Mouse (Mus musculus) brain, embryonic 18.5 days (tissue): ENCODE results near the gene Olfr1495.
"Not testable (repeated sequence)": the region's sequence is repeated elsewhere in the genome, so short reads cannot be mapped to it uniquely, and the experiment has no call there.

Experiments
- DNase-seq: peaks from one replicate; pipeline ENCODE4 v3.0.0-alpha.2; 2012; ENCODE audit warnings: low read depth, low spot score

Gene Olfr1495

GRCm38 (mm10) chr19:13764306-13764705 is at the start of gene Olfr1495:
Olfr1495 (plus strand) TSS chr19:13764606.
- DNase-seq = no peak

DNA sequence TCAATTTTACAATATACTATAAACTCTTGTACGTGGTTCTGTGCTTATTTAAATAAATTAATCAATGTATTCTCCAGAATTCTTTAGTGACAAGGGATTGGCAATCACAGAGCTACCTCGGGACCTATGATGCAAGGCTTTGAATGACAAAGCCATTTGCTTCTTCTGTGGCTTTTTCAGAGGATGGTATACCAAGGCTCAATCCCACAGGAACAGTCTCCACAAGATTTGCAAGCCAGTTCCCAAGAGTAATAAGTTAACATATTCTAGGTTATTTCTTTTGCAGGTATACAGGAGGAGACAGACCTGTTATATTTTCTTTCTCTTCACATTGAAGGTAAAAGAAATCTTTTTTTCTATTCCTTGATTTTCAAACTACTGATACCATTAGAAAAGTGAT is 41.4 kb upstream of the Olfr1495 start, which contains the start of gene Olfr1493-ps1:
TSS of gene Olfr1493-ps1 (plus strand) at position 301 of the 400 bp plus-strand sequence.
- DNase-seq = no peak

GRCm38 (mm10) chr19:13739428-13739827 is 25.0 kb upstream of the Olfr1495 start, which contains the start of gene Olfr1494:
Olfr1494 (plus strand) TSS chr19:13739728.
- DNase-seq = no peak

DNA sequence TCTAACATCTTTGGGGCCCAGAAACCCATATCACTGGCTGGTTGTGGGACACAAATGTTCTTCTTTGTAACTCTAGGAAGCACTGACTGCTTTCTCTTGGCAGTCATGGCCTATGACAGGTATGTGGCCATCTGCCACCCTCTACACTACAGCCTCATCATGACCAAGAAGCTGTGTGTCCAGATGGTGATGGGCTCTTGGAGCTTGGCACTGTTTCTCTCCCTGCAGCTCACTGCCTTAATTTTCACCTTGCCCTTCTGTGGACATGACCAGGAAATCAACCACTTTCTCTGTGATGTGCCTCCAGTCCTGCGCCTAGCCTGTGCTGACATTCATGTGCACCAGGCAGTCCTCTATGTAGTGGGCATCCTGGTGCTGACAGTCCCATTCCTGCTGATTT is 15.0 kb upstream of the Olfr1495 start:
- DNase-seq = no peak

GRCm38 (mm10) chr19:13768565-13769276 is 4.3 kb downstream of the Olfr1495 start:
- DNase-seq = no peak

DNA sequence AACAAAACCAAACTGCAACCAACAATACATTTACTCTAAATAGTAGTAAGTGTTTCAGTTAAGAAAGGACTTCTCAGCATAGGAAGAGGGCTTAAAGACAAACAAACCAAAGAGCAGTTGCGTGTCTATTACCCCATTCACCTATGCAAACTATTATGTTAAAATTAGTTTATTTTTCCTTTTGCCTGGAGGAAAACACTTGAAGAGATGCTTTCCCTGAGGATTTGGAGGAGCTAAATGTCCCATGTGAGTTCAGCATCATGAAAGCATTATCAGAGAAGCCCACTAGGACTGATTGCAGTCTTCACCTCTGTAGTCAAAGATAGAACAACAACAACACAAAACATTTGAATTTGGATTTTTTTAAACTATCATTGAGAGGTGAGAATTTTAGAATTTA is 13.2 kb downstream of the Olfr1495 start, which contains the start of gene Olfr1496:
TSS of gene Olfr1496 (plus strand) at position 301 of the 400 bp plus-strand sequence.
- DNase-seq = no peak

DNA sequence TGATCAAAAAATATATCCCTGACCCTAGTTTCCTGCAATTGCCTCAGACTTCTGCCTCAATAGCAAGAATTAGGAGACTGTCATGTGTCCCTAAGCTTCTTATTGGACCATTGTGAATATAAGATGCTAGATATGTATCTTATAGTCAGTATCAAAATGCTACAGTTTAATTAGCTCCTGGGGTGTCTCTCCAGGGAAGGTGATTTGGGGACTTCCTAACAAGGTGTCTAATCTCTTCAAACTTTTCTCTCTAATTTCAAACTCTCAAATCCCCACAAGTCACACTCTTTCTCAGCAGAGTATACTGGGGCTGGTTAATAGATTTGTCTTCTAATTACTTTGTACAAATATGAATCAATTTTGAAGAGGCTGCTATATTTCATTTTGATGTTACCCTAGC is 33.7 kb downstream of the Olfr1495 start, which contains the start of gene Olfr1497:
TSS of gene Olfr1497 (minus strand) at position 101 of the 400 bp plus-strand sequence.
- no peak for DNase-seq

- not testable (repeated sequence) for DNase-seq
Observed at GRCm38 (mm10) chr19:13805486-13805885, 41.1 kb downstream of the Olfr1495 start.

DNA sequence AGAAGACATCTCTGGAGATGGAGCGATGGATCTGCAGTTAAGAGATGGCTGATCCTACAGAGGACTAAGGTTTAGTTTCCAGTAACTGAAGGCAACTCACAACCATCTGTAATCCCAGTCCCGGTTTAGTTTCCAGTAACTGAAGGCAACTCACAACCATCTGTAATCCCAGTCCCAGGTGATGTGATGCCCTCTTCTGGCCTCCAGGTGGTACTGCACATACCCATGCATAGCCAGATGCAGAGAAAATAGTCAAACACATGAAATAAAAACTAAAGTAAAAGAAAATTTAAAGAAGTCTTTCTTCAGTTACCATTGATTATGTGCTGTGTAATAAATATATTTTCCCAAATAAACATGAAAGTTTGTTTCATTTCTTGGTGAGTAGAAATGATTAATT is 48.4 kb downstream of the Olfr1495 start:
- no peak for DNase-seq

GRCm38 (mm10) chr19:13818827-13819226 is 54.4 kb downstream of the Olfr1495 start:
- no peak for DNase-seq

GRCm38 (mm10) chr19:13819347-13819746 is 54.9 kb downstream of the Olfr1495 start, which contains the start of gene Olfr1499:
Olfr1499 (minus strand) TSS chr19:13819447.
- DNase-seq = no peak
